Mouse (Mus musculus) layer of hippocampus, adult 9-11 months (tissue): ENCODE measurements around the gene Krt14.

Experiments
- DNase-seq: peaks from one replicate; pipeline ENCODE4 v3.0.0; 2022

Gene Krt14

GRCm38 (mm10) chr11:100157908-100158477, 49.4 kb downstream of the Krt14 start:
- no peak for DNase-seq

DNA sequence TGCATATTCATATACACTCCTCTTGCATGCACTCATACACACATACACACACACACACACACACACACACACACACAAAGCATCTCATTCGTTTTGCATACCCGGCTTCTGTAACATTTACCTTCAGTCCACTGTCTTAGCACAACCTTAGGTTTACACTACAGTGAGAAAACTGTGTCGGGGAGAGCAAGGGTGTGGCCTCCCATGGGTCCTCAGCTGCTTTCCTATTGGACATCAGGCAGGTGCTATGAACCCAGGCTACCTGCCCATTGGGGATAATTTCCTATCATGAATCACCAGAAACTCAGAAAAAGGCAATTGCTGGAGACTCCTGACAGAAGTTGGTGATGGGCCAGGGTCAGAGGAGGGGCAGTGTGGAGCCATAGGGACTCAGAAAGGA, 50.0 kb downstream of the Krt14 start:
- no peak for DNase-seq

- DNase-seq = no peak
Measured at GRCm38 (mm10) chr11:100155497-100156255, 51.7 kb downstream of the Krt14 start.
